Mouse (Mus musculus) hindbrain, embryonic 16.5 days (tissue): ENCODE measurements around the gene Tmem260. TPM values are rescaled to one million over a fixed set of nuclear protein-coding genes. Genes with fewer than 3 reads are reported as not detected.

Source experiments
- ATAC-seq: fragments of 200-750 bp; cut with Nextera tagmentation; 2 replicates; pipeline ENCODE4 v1.8.0; 2017; ENCODE audit warnings: moderate TSS enrichment, moderate library complexity
- H3K27ac ChIP-seq: fragments of 300-500 bp; sonication (generic); 2 replicates; pipeline ENCODE4 v1.5.1; 2014; ENCODE audit warnings: low read depth, mild to moderate bottlenecking, control low read depth, low read length, moderate library complexity
- H3K27me3 ChIP-seq: fragments of 300-500 bp; sonication (generic); replicated peaks from 2 replicates; pipeline ENCODE4 v1.6.1; 2014; ENCODE audit warnings: low read length; ENCODE audit not compliant: control insufficient read depth, insufficient read depth
- H3K36me3 ChIP-seq: fragments of 300-500 bp; sonication (generic); 2 replicates; pipeline ENCODE4 v1.6.1; 2014; ENCODE audit warnings: mild to moderate bottlenecking, low read length, moderate library complexity, mixed read lengths; ENCODE audit not compliant: control insufficient read depth, insufficient read depth
- H3K4me1 ChIP-seq: fragments of 300-500 bp; sonication (generic); 2 replicates; pipeline ENCODE4 v1.6.1; 2014; ENCODE audit warnings: low read depth, low read length; ENCODE audit not compliant: control insufficient read depth, insufficient read depth
- H3K4me2 ChIP-seq: fragments of 300-500 bp; sonication (generic); 2 replicates; pipeline ENCODE4 v1.6.1; 2014; ENCODE audit warnings: mild to moderate bottlenecking, low read length, control low read depth, moderate library complexity
- H3K4me3 ChIP-seq: fragments of 300-500 bp; sonication (generic); 2 replicates; pipeline ENCODE4 v1.5.1; 2014; ENCODE audit warnings: mild to moderate bottlenecking, low read length, control low read depth, moderate library complexity
- H3K9ac ChIP-seq: fragments of 300-500 bp; sonication (generic); 2 replicates; pipeline ENCODE4 v1.6.1; 2014; ENCODE audit warnings: low read depth, mild to moderate bottlenecking, control low read depth, low read length, moderate library complexity
- H3K9me3 ChIP-seq: fragments of 300-500 bp; sonication (generic); 2 replicates; pipeline ENCODE4 v1.6.1; 2014; ENCODE audit warnings: mild to moderate bottlenecking, low read length, moderate library complexity; ENCODE audit not compliant: control insufficient read depth
- WGBS: fragments of 180-500 bp; shearing (Covaris S2); extraction: QIAGEN DNeasy Blood & Tissue Kit; methylation state at CpG from one replicate; pipeline ENCODE4 v1.1.7; 2014; 5-methylcytosine and 5-hydroxymethylcytosine counted together
- polyA plus RNA-seq: library from polyadenylated mRNA; unstranded; fragments of >200 nt; fragmentation: Nextera tagmentation; extraction: Ambion mirVana; gene quantifications from 2 replicates; pipeline ENCODE4 v1.2.1, GENCODE M21; 2015

The Tmem260 gene
- polyA plus RNA-seq, 1 experiment from 2014 or later, result 13.7 TPM

DNA sequence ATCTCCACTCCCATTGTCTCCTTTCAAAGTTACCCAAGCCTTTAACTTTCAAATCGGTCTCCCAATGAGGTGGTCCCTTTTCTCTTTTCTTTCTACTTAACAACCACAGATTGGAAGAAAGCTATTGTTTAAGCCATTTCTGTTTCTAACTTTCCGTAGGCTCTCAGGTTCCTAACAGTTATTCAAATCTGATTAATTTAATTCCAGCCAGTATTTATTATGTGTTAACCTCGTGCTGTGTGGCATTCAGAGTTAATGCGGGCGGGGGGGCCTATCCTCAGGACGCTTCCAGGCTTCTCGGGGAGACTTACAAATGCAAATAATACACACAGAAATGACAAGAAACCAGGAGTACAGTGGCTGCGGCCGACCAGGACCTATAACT is 58.6 kb downstream of the Tmem260 start:
- Histone ChIP-seq H3K9ac (no peak overlapping the region), H3K9me3 (no peaks in the 10 kb centered on the region), H3K4me1 (no peaks in the 10 kb centered on the region), H3K4me3 (no peak overlapping the region), H3K4me2 (no peak overlapping the region), H3K27ac (no peak overlapping the region), H3K36me3 (0 out of 2 replicates have a peak, but pooled peaks cover 3% of the 10 kb centered on the region), H3K27me3 (peaks cover 2% of the 10 kb centered on the region)
- no peak for ATAC-seq
- WGBS, result 19% methylated on average over 9 of the region's 9 CpGs

GRCm38 (mm10) chr14:48505606-48506005 is 59.7 kb downstream of the Tmem260 start:
- no peak overlapping the region for H3K9ac ChIP-seq
- 0 out of 2 replicates have a peak, but pooled peaks cover 3% of the 10 kb centered on the region for H3K36me3 ChIP-seq
- ATAC-seq, result no peak
- H3K27me3 ChIP-seq, result peaks cover 5% of the 10 kb centered on the region
- H3K4me3 ChIP-seq, result no peak overlapping the region
- 95% methylated on average over 12 of the region's 12 CpGs for WGBS
- H3K27ac ChIP-seq, result no peak overlapping the region
- no peak overlapping the region for H3K4me2 ChIP-seq
- H3K4me1 ChIP-seq, result no peaks in the 10 kb centered on the region
- no peaks in the 10 kb centered on the region for H3K9me3 ChIP-seq

- H3K27me3 ChIP-seq, result peaks cover 5% of the 10 kb centered on the region
- H3K36me3 ChIP-seq, result 0 out of 2 replicates have a peak, but pooled peaks cover 3% of the 10 kb centered on the region
- ATAC-seq, result peak; percentile 22; the same call in 1 of the 2 replicates
- no peak overlapping the region for H3K4me2 ChIP-seq
- H3K4me3 ChIP-seq, result no peak overlapping the region
- H3K27ac ChIP-seq, result no peak overlapping the region
- H3K9ac ChIP-seq, result no peak overlapping the region
- H3K9me3 ChIP-seq, result no peaks in the 10 kb centered on the region
- 72% methylated on average over 8 of the region's 8 CpGs for WGBS
- H3K4me1 ChIP-seq, result no peaks in the 10 kb centered on the region
These were observed 61.5 kb downstream of the Tmem260 start for GRCm38 (mm10) chr14:48507376-48507775.

GRCm38 (mm10) chr14:48509131-48509530 is 63.2 kb downstream of the Tmem260 start:
- H3K4me1 ChIP-seq, result peaks cover 4% of the 10 kb centered on the region; the same call in 1 of the 2 replicates
- H3K4me2 ChIP-seq, result no peak overlapping the region
- 96% methylated on average over 5 of the region's 5 CpGs for WGBS
- no peaks in the 10 kb centered on the region for H3K9me3 ChIP-seq
- peaks cover 6% of the 10 kb centered on the region for H3K27me3 ChIP-seq
- H3K27ac ChIP-seq, result no peak overlapping the region
- no peak for ATAC-seq
- no peak overlapping the region for H3K9ac ChIP-seq
- 0 out of 2 replicates have a peak, but pooled peaks cover 3% of the 10 kb centered on the region for H3K36me3 ChIP-seq
- no peak overlapping the region for H3K4me3 ChIP-seq

GRCm38 (mm10) chr14:48513098-48513823 is 67.3 kb downstream of the Tmem260 start:
- no peak overlapping the region for H3K4me3 ChIP-seq
- WGBS, result 23% methylated on average over 12 of the region's 12 CpGs
- peak; percentile 53 for ATAC-seq
- H3K4me1 ChIP-seq, result peaks cover 4% of the 10 kb centered on the region; the same call in 1 of the 2 replicates
- H3K36me3 ChIP-seq, result 0 out of 2 replicates have a peak, but pooled peaks cover 3% of the 10 kb centered on the region
- H3K27ac ChIP-seq, result no peak overlapping the region
- no peaks in the 10 kb centered on the region for H3K9me3 ChIP-seq
- no peak overlapping the region for H3K4me2 ChIP-seq
- no peak overlapping the region for H3K9ac ChIP-seq
- H3K27me3 ChIP-seq, result peaks cover 8% of the 10 kb centered on the region

DNA sequence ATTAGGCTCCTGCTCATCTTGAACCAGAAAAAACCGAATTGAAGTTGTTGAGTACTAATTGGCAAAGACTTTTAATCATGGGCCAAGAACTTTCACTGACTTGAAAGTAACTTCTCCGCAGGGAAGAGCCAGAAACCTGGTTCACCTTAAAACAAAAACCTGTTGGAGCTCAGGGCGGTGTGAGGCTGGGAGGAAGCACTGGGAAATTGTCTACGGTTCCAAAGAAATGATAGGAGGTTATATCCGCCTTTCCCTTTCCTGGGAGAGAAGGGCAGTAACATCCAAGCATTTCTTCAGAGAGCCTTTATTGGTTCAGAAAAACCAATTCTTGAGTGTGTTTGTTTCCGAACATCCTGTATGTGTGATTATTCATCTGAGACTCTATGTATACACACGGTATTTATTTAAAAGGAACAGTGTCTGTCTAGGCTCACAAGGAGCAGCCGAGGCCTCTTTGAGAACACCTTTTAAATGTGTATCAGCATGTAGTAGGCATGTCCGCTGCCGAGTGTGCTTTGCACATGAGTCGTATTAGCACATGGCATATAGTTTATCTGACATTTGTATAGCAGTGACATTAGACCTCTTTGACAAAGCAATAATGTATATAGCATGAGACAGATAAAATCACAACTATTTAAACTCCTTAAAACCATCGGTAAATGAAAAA is 68.0 kb downstream of the Tmem260 start:
- ATAC-seq, result no peak
- Histone ChIP-seq H3K4me2 (no peak overlapping the region), H3K27me3 (peaks cover 8% of the 10 kb centered on the region)

DNA sequence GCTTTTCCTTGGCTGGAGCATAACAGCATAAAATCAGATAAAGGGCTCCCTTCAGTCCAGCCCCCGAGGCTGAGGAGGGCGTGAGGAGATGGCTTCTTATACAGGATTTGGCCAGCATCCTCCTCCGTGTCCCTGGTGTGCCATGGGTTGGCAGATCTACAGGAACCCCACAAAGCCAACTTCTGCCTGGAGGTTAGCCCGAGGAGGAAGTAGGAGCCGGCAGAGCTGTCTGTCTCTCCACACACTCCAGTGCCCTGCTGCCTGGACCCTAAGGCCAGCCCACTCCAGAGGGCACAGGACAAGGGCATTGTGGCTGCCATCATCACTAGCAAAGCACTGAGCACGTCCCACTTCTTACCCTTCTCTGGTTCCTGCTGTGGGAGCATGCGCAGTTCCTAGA is 68.7 kb downstream of the Tmem260 start:
- Histone ChIP-seq H3K9ac (no peak overlapping the region), H3K36me3 (no peaks in the 10 kb centered on the region), H3K27me3 (peaks cover 6% of the 10 kb centered on the region), H3K4me3 (no peak overlapping the region), H3K9me3 (no peaks in the 10 kb centered on the region), H3K27ac (no peak overlapping the region), H3K4me1 (peaks cover 4% of the 10 kb centered on the region; the same call in 1 of the 2 replicates), H3K4me2 (no peak overlapping the region)
- WGBS, result 41% methylated on average over 7 of the region's 7 CpGs
- peak; percentile 74 for ATAC-seq

More for the DNA sequence above, 68.0 kb downstream of the Tmem260 start:
- WGBS, result 70% methylated on average over 12 of the region's 12 CpGs
- H3K9me3 ChIP-seq, result no peaks in the 10 kb centered on the region
- peaks cover 4% of the 10 kb centered on the region; the same call in 1 of the 2 replicates for H3K4me1 ChIP-seq
- H3K27ac ChIP-seq, result no peak overlapping the region
- no peak overlapping the region for H3K9ac ChIP-seq
- H3K4me3 ChIP-seq, result no peak overlapping the region
- H3K36me3 ChIP-seq, result 0 out of 2 replicates have a peak, but pooled peaks cover 3% of the 10 kb centered on the region

- WGBS, result 56% methylated on average over 8 of the region's 8 CpGs
- H3K4me1 ChIP-seq, result peaks cover 4% of the 10 kb centered on the region; the same call in 1 of the 2 replicates
- H3K9ac ChIP-seq, result no peak overlapping the region
- no peak overlapping the region for H3K4me2 ChIP-seq
- H3K27ac ChIP-seq, result no peak overlapping the region
- no peaks in the 10 kb centered on the region for H3K36me3 ChIP-seq
- H3K9me3 ChIP-seq, result no peaks in the 10 kb centered on the region
- peaks cover 4% of the 10 kb centered on the region; the same call in 1 of the 2 replicates for H3K27me3 ChIP-seq
- ATAC-seq, result no peak
- H3K4me3 ChIP-seq, result no peak overlapping the region
These were observed 69.6 kb downstream of the Tmem260 start for GRCm38 (mm10) chr14:48515538-48515937.

GRCm38 (mm10) chr14:48523361-48523760 is 77.4 kb downstream of the Tmem260 start:
- Histone ChIP-seq H3K4me2 (no peak overlapping the region), H3K27me3 (no peaks in the 10 kb centered on the region), H3K9ac (no peak overlapping the region), H3K27ac (no peak overlapping the region), H3K9me3 (no peaks in the 10 kb centered on the region), H3K4me1 (no peaks in the 10 kb centered on the region), H3K36me3 (no peaks in the 10 kb centered on the region), H3K4me3 (no peak overlapping the region)
- no peak for ATAC-seq
- 15% methylated on average over 1 of the region's 1 CpGs for WGBS
